Mouse (Mus musculus) hindbrain, embryonic 14.5 days (tissue): Measurements from ENCODE around the gene Mrgprh. TPM values are rescaled to one million over a fixed set of nuclear protein-coding genes. Genes with fewer than 3 reads are reported as not detected.
A peak's percentile ranks its signal among the peaks of the same experiment; 100 is the strongest.

Experiments used
- ATAC-seq: fragments of 200-750 bp; cut with Nextera tagmentation; 2 replicates; pipeline ENCODE4 v1.8.0; 2017; ENCODE audit warnings: moderate number of reproducible peaks, mild to moderate bottlenecking, moderate TSS enrichment, moderate library complexity; ENCODE audit not compliant: low FRiP score
- DNase-seq: peaks from one replicate; pipeline ENCODE4 v3.0.0-alpha.2; 2015; ENCODE audit warnings: low spot score
- H3K27ac ChIP-seq: fragments of 300-500 bp; sonication (generic); 2 replicates; pipeline ENCODE4 v1.5.1; 2014; ENCODE audit warnings: mild to moderate bottlenecking, moderate library complexity
- H3K27me3 ChIP-seq: fragments of 300-500 bp; sonication (generic); 2 replicates; pipeline ENCODE4 v1.6.1; 2014; ENCODE audit warnings: mild to moderate bottlenecking, low read length, mixed read lengths; ENCODE audit not compliant: control insufficient read depth, insufficient read depth
- H3K36me3 ChIP-seq: fragments of 300-500 bp; sonication (generic); replicated peaks from 2 replicates; pipeline ENCODE4 v1.6.1; 2014; ENCODE audit not compliant: control insufficient read depth, insufficient read depth
- H3K4me1 ChIP-seq: fragments of 300-500 bp; sonication (generic); replicated peaks from 2 replicates; pipeline ENCODE4 v1.6.1; 2014; ENCODE audit warnings: antibody characterized with exemption, low read length, mixed read lengths; ENCODE audit not compliant: control insufficient read depth, insufficient read depth
- H3K4me2 ChIP-seq: fragments of 300-500 bp; sonication (generic); replicated peaks from 2 replicates; pipeline ENCODE4 v1.6.1; 2014; ENCODE audit warnings: mild to moderate bottlenecking, moderate library complexity
- H3K4me3 ChIP-seq: fragments of 300-500 bp; sonication (generic); replicated peaks from 2 replicates; pipeline ENCODE4 v1.5.1; 2014; ENCODE audit warnings: mild to moderate bottlenecking, low read length
- H3K9ac ChIP-seq: fragments of 300-500 bp; sonication (generic); 2 replicates; pipeline ENCODE4 v1.6.1; 2014
- H3K9me3 ChIP-seq: fragments of 300-500 bp; sonication (generic); 2 replicates; pipeline ENCODE4 v1.6.1; 2016; ENCODE audit warnings: low read length; ENCODE audit not compliant: control insufficient read depth
- WGBS: fragments of 180-500 bp; shearing (Covaris S2); extraction: QIAGEN DNeasy Blood & Tissue Kit; methylation state at CpG from one replicate; pipeline ENCODE4 v1.1.7; 2014; 5-methylcytosine and 5-hydroxymethylcytosine counted together
- polyA plus RNA-seq: library from polyadenylated mRNA; unstranded; fragments of >200 nt; fragmentation: Nextera tagmentation; extraction: Ambion mirVana; gene quantifications from 2 replicates; pipeline ENCODE4 v1.2.1, GENCODE M21; 2014

Mrgprh gene
- polyA plus RNA-seq, 1 experiment from 2014 or later: not detected

- H3K9ac ChIP-seq: no peak overlapping the region
- no peak overlapping the region for H3K4me2 ChIP-seq
- H3K27me3 ChIP-seq: no peaks in the 10 kb centered on the region
- H3K27ac ChIP-seq: no peak overlapping the region
- no peak overlapping the region for H3K4me3 ChIP-seq
- H3K4me1 ChIP-seq: no peaks in the 10 kb centered on the region
- WGBS: 93% methylated on average over 9 of the region's 9 CpGs
- ATAC-seq (no peak), DNase-seq (no peak)
- H3K9me3 ChIP-seq: no peaks in the 10 kb centered on the region
- H3K36me3 ChIP-seq: peaks cover 37% of the 10 kb centered on the region
Observed at GRCm38 (mm10) chr17:12906436-12906835, 30.6 kb downstream of the Mrgprh start.

DNA sequence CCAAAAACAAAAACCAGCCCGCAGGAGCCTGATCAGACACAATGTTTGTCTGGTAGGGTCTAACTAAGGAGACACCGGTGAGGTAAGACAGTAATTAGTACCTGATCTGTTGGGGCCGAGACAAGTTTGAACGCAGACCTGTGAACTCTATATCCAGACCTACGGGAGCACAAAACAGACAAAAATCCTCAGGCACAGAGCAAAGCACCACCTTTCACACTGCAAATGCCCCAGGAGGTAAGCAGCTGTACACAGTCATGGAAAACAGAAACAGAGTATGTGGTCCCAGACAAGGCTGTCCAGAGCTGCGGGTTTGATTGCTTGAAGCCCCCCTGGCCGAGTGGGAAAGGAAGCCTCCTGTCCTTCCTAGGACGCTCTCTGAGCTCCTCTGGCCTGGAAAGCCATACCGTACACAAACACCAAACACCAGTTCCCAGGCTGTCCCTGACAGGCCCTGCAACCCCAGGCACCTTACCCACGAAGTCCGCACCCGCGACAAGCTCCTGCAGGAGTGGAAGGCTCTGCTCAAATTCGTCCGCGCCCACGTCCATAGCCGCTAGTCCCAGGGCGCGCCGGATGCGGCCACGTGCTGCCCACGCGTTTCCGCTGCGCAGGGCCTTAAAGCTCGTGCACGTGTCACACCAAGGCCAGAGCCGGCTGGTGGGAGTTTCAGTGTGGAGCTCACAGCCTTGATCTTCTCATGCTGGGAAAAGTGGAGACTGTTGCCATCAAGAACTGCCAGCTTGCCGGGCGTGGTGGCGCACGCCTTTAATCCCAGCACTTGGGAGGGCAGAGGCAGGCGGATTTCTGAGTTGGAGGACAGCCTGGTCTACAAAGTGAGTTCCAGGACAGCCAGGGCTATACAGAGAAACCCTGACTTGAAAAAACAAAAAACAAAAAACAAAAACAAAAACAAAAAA is 33.8 kb downstream of the Mrgprh start, which contains the start of gene Pnldc1:
Gene Pnldc1 (minus strand): TSS at position 870 of the 920 bp plus-strand sequence.
- H3K9me3 ChIP-seq: no peaks in the 10 kb centered on the region
- H3K4me1 ChIP-seq: peaks cover under 1% of the 10 kb centered on the region
- H3K4me3 ChIP-seq: no peak within 1 kb of the TSS
- no peak within 1 kb of the TSS for H3K4me2 ChIP-seq
- H3K36me3 ChIP-seq: peaks cover 57% of the 10 kb centered on the region
- DNase-seq: no peak
- 78% methylated on average over 35 of the region's 35 CpGs for WGBS
- ATAC-seq: no peak
- H3K9ac ChIP-seq: no peak within 1 kb of the TSS
- H3K27me3 ChIP-seq: no peaks in the 10 kb centered on the region
- H3K27ac ChIP-seq: no peak within 1 kb of the TSS

DNA sequence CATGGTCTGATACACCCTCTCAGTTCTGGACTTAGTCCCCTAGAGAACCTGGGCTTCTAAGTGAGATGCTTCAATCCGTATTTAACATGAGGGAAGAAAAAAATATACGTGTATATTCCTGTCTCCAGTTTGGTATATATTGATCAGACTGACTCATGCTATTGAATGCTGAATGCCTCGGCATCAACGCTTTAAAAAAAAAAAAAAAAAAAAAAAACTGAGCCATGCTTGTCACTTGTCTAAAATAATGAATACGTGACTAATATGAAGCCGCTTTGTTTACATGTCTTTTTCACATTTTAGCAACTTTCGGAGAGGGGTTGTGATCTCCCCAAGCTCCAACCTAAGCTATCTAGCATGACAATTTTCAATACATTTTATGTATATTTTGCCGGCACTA is 34.6 kb downstream of the Mrgprh start:
- Histone ChIP-seq H3K9me3 (no peaks in the 10 kb centered on the region), H3K9ac (no peak overlapping the region), H3K4me3 (no peak overlapping the region), H3K4me2 (no peak overlapping the region), H3K4me1 (peaks cover 7% of the 10 kb centered on the region), H3K27ac (no peak overlapping the region), H3K27me3 (no peaks in the 10 kb centered on the region), H3K36me3 (peaks cover 52% of the 10 kb centered on the region)
- 91% methylated on average over 8 of the region's 8 CpGs for WGBS
- no peak for ATAC-seq
- no peak for DNase-seq

GRCm38 (mm10) chr17:12915488-12915880 is 39.6 kb downstream of the Mrgprh start, which contains the start of gene Tcp1:
Gene Tcp1, plus strand, starts transcription at chr17:12915701.
- Histone ChIP-seq H3K27ac (peak within 1 kb of the TSS; percentile 92), H3K4me3 (peak within 1 kb of the TSS; percentile 94), H3K4me2 (peak within 1 kb of the TSS; percentile 92), H3K4me1 (peaks cover 19% of the 10 kb centered on the region), H3K27me3 (no peaks in the 10 kb centered on the region), H3K9ac (peak within 1 kb of the TSS; percentile 97), H3K36me3 (peaks cover 62% of the 10 kb centered on the region), H3K9me3 (no peaks in the 10 kb centered on the region)
- peak; percentile 5; the same call in 1 of the 2 replicates for ATAC-seq
- no peak for DNase-seq
- 1% methylated on average over 18 of the region's 18 CpGs for WGBS

DNA sequence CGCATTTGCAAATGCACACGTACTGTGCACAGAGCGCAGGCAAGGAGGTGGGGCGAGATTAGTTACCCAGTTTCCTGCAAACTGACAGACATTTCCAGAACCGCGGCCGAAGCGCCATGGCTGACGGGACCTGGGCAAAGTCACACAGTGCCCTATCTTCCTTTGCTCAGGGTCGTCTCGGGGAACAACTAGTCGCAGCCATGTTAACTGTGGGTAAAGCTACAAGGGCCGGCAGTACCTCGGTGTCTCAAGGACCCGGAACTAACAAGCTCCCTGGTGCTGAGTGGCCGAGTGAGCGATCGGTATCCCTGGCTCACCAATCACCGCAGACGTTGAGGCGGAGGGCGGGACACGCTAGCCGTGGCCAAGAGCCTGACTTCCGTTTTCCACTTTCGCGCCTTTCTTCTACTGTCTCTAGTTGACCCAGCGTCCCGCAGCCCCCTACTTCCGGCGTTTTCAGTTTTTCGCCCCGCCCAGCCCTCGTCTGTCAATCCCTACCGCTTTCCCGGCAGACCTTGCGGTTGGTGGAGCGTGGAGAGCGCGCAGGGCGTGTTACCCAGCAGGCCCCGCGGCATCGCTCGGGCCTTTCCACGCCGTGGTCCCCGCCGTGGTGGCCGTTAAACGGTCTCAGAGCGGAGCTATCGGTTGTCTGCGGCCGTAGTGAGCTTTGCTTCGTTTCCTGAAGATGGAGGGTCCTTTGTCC is 40.2 kb downstream of the Mrgprh start, which contains the start of gene Mrpl18:
Gene Mrpl18 (minus strand): TSS at position 465 of the 703 bp plus-strand sequence.
- Histone ChIP-seq H3K36me3 (peaks cover 63% of the 10 kb centered on the region), H3K9ac (peak within 1 kb of the TSS; percentile 97), H3K9me3 (no peaks in the 10 kb centered on the region), H3K27ac (peak within 1 kb of the TSS; percentile 92), H3K4me2 (peak within 1 kb of the TSS; percentile 92), H3K27me3 (no peaks in the 10 kb centered on the region), H3K4me1 (peaks cover 19% of the 10 kb centered on the region), H3K4me3 (peak within 1 kb of the TSS; percentile 94)
- ATAC-seq (peak; percentile 100), DNase-seq (peak; percentile 99)
- under 1% methylated on average over 56 of the region's 56 CpGs for whole genome bisulfite sequencing

- Histone ChIP-seq H3K4me1 (peaks cover 19% of the 10 kb centered on the region), H3K27me3 (no peaks in the 10 kb centered on the region), H3K36me3 (peaks cover 63% of the 10 kb centered on the region), H3K4me2 (peak overlapping the region; percentile 92), H3K9ac (peak overlapping the region; percentile 97), H3K9me3 (no peaks in the 10 kb centered on the region), H3K4me3 (peak overlapping the region; percentile 94), H3K27ac (peak overlapping the region; percentile 92)
- ATAC-seq: peak; percentile 58
- DNase-seq: peak; percentile 32
- under 1% methylated on average over 40 of the region's 40 CpGs for WGBS
Observed at GRCm38 (mm10) chr17:12916588-12917380, 41.0 kb downstream of the Mrgprh start.

DNA sequence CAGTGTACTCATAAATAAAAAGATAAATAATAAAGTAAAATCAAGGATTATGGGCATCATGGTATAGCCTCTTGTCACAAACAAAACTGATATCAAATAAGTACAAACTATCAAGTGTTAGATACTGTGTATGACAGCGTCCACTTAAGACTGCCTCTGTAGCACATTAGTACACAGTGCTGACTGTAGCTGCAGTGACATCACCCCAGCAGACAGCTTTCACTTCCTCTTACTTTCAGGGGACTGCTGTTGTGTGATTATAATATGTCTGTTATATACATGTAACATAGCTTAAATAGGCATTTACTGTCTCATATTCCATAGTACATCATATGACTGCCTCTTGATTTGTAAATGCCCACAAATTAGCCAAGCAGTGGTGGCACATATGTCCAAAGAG is 45.2 kb downstream of the Mrgprh start:
- Histone ChIP-seq H3K4me2 (no peak overlapping the region), H3K27me3 (no peaks in the 10 kb centered on the region), H3K4me3 (no peak overlapping the region), H3K9ac (no peak overlapping the region), H3K9me3 (no peaks in the 10 kb centered on the region), H3K36me3 (peaks cover 78% of the 10 kb centered on the region), H3K27ac (no peak overlapping the region), H3K4me1 (peaks cover 12% of the 10 kb centered on the region)
- DNase-seq (no peak), ATAC-seq (no peak)
- WGBS: 97% methylated on average over 1 of the region's 1 CpGs

- Histone ChIP-seq H3K9ac (no peak overlapping the region), H3K27me3 (no peaks in the 10 kb centered on the region), H3K4me1 (no peaks in the 10 kb centered on the region), H3K4me2 (no peak overlapping the region), H3K36me3 (peaks cover 70% of the 10 kb centered on the region), H3K4me3 (no peak overlapping the region), H3K9me3 (no peaks in the 10 kb centered on the region), H3K27ac (no peak overlapping the region)
- no peak for ATAC-seq
- DNase-seq: no peak
- 90% methylated on average over 3 of the region's 3 CpGs for WGBS
Observed at GRCm38 (mm10) chr17:12925001-12925400, 49.2 kb downstream of the Mrgprh start.
